Mouse (Mus musculus): ENCODE measurements around the gene Sf3a3. TPM values are rescaled to one million over a fixed set of nuclear protein-coding genes. Genes with fewer than 3 reads are reported as not detected.
A peak's percentile ranks its signal among the peaks of the same experiment; 100 is the strongest.

Sf3a3 gene
- total and polyA plus RNA-seq, 2 experiments: 6.6 to 12.1 TPM

DNA sequence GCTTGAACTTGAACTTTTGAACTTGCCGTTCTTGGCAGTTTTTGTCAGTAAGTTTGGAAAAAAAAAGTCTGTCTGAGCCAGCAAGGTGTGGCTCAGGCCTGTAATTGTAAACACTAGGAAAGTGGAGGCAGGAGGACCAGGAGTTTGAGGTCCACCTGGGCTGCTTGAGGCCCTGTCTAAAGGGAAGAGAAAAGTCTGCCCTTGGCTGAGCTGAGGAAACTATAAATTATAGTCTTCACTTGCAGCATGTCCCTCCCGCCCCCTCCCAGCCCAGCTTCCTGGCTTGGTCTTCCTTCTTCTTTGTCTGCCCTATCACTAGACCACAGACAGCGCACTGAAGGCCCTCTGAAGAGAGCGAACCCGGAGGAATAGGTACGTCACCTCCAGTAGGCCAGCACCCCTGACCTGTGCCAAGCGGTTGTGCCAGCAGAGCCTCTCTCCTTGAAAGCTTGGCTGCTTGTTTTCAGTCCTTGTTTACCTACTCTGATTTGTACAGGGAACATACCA is 44.8 kb downstream of the Sf3a3 start:
- Histone ChIP-seq H3K4me1 (ENCODE audit: control insufficient read depth, insufficient read depth, low read length) (peaks cover 13% of the 10 kb centered on the region), H3K79me2 (ENCODE audit: control insufficient read depth, insufficient read depth, low read length) (peaks cover 43% of the 10 kb centered on the region), H3K9ac (ENCODE audit: low read depth, low read length) (peak overlapping the region; percentile 10; the same call in 1 of the 2 replicates), H3K27ac (replicated peaks; ENCODE audit: insufficient read depth, low read depth, low read length) (peak overlapping the region; percentile 83), H3K27me3 (ENCODE audit: control insufficient read depth, insufficient read depth, low read length) (no peaks in the 10 kb centered on the region), H3K4me3 (ENCODE audit: insufficient read depth, low read depth, low read length) (no peak overlapping the region), H3K36me3 (ENCODE audit: control insufficient read depth, insufficient read depth, low read length) (no peaks in the 10 kb centered on the region)
- TF ChIP-seq POLR2A (IDR thresholded peaks at IDR 0.05; ENCODE audit: extremely low read depth, insufficient read depth, low read length) (no peak), CTCF (IDR thresholded peaks at IDR 0.05; ENCODE audit: low read depth, low read length) (no peak)
- peak; percentile 95 for DNase-seq (ENCODE audit: extremely low read depth, low read depth, low spot score)
- 14% methylated on average over 7 of the region's 7 CpGs for WGBS

DNA sequence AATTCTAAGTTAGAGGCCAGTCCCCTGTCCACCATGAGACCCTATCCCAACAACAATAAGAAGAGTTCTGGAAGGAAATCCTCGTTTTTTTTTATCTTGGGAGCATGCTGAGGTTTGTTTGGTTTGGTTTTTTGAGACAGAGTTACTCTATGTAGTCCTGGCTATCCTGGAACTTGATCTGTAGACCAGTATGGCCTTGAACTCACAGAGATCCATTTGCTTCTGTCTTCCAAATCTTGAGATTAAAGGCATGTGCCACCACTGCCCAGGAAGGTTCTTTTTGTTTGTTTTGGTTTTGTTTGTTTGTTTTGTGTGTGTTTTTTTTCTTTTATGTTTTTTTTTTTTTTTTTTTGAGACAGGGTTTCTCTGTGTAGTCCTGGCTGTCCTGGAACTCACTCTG is 46.6 kb downstream of the Sf3a3 start:
- peak; percentile 53 for DNase-seq (ENCODE audit: extremely low read depth, low read depth, low spot score)
- H3K9ac ChIP-seq (ENCODE audit: low read depth, low read length): no peak overlapping the region
- peaks cover 25% of the 10 kb centered on the region for H3K4me1 ChIP-seq (ENCODE audit: control insufficient read depth, insufficient read depth, low read length)
- peak overlapping the region; percentile 25; the same call in 1 of the 2 replicates for H3K27ac ChIP-seq (replicated peaks; ENCODE audit: insufficient read depth, low read depth, low read length)
- H3K36me3 ChIP-seq (ENCODE audit: control insufficient read depth, insufficient read depth, low read length): no peaks in the 10 kb centered on the region
- H3K4me3 ChIP-seq (ENCODE audit: insufficient read depth, low read depth, low read length): no peak overlapping the region
- WGBS: 29% methylated on average over 1 of the region's 1 CpGs
- TF ChIP-seq POLR2A (IDR thresholded peaks at IDR 0.05; ENCODE audit: extremely low read depth, insufficient read depth, low read length) (no peak), CTCF (IDR thresholded peaks at IDR 0.05; ENCODE audit: low read depth, low read length) (no peak)
- H3K27me3 ChIP-seq (ENCODE audit: control insufficient read depth, insufficient read depth, low read length): no peaks in the 10 kb centered on the region
- H3K79me2 ChIP-seq (ENCODE audit: control insufficient read depth, insufficient read depth, low read length): peaks cover 40% of the 10 kb centered on the region

DNA sequence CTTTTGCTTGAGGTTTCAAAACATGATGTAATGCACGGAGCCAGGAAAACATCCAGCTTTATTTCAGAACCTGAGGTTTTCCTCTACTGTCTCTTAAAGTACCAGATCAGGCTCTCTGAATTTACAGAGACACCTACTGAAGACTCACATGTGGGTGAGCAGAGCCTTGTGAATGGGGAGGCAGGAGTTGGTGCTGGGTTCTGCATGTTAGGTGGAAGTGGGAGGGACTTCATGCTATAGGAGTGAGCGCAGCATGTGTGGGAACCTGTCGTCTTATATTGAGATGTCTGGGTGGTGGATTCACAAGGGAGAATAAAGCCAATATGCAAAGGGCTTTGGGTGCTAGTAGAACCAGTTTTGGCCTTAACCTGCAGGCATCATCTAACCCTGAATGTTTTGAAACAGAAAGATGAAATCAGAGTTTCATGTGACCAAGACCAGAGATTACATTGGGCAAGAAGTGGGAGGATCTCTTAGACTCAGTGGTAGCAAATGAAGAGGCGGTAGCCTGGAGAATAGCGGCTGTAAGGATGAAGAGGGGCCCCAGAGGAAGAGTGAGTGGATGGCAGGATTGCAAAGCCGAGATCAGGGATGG is 48.4 kb downstream of the Sf3a3 start:
- Histone ChIP-seq H3K36me3 (ENCODE audit: control insufficient read depth, insufficient read depth, low read length) (no peaks in the 10 kb centered on the region), H3K27me3 (ENCODE audit: control insufficient read depth, insufficient read depth, low read length) (no peaks in the 10 kb centered on the region), H3K27ac (replicated peaks; ENCODE audit: insufficient read depth, low read depth, low read length) (peak overlapping the region; percentile 20; the same call in 1 of the 2 replicates), H3K4me3 (ENCODE audit: insufficient read depth, low read depth, low read length) (no peak overlapping the region), H3K79me2 (ENCODE audit: control insufficient read depth, insufficient read depth, low read length) (peaks cover 42% of the 10 kb centered on the region), H3K9ac (ENCODE audit: low read depth, low read length) (no peak overlapping the region), H3K4me1 (ENCODE audit: control insufficient read depth, insufficient read depth, low read length) (peaks cover 33% of the 10 kb centered on the region)
- WGBS: 84% methylated on average over 6 of the region's 6 CpGs
- DNase-seq (ENCODE audit: extremely low read depth, low read depth, low spot score): peak; percentile 72
- no peak for TF ChIP-seq POLR2A (IDR thresholded peaks at IDR 0.05; ENCODE audit: extremely low read depth, insufficient read depth, low read length)
- TF ChIP-seq CTCF (IDR thresholded peaks at IDR 0.05; ENCODE audit: low read depth, low read length): no peak

DNA sequence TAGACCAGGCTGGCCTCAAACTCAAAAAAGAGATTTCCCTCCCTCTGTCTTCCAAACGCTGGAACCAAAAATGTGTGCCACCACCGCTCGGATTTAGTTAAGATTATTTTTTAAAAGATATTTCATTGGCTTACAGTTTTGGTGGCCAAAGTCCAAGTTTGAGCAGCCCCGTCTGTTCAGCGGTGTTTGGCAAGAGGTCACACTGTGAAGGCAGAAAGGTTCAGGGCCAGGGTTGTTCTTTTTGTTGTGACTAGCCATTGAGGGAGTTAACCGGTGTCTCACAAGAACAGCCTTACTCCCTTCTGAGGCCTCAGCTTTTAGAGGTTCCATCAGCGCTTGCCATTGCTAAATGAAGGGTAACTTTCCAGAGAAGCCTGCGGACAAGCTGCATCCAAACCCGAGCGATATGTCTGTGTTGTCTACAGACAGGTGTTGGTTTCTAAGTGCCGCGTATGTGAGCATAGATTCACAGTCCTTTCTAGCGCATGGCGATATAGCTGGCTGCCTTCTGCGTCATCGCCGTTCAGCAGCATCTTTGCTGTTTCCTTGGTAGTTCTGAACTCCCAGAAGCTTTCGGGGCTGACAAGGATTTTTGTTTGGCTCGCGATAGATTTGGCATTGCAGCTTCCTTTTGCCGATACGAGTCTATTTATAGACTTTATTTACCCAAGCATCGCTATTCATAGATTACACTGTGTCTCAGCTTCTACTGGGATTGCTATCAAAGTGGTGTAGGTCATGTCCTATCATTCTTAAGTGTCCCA is 51.4 kb downstream of the Sf3a3 start:
- peak overlapping the region; percentile 2; the same call in 1 of the 2 replicates for H3K4me3 ChIP-seq (ENCODE audit: insufficient read depth, low read depth, low read length)
- no peaks in the 10 kb centered on the region for H3K27me3 ChIP-seq (ENCODE audit: control insufficient read depth, insufficient read depth, low read length)
- H3K27ac ChIP-seq (replicated peaks; ENCODE audit: insufficient read depth, low read depth, low read length): peak overlapping the region; percentile 92
- TF ChIP-seq CTCF (IDR thresholded peaks at IDR 0.05; ENCODE audit: low read depth, low read length): no peak
- no peak for TF ChIP-seq POLR2A (IDR thresholded peaks at IDR 0.05; ENCODE audit: extremely low read depth, insufficient read depth, low read length)
- peak; percentile 86 for DNase-seq (ENCODE audit: extremely low read depth, low read depth, low spot score)
- H3K4me1 ChIP-seq (ENCODE audit: control insufficient read depth, insufficient read depth, low read length): peaks cover 26% of the 10 kb centered on the region
- H3K79me2 ChIP-seq (ENCODE audit: control insufficient read depth, insufficient read depth, low read length): peaks cover 66% of the 10 kb centered on the region
- H3K9ac ChIP-seq (ENCODE audit: low read depth, low read length): peak overlapping the region; percentile 41
- 6% methylated on average over 23 of the region's 23 CpGs for WGBS
- H3K36me3 ChIP-seq (ENCODE audit: control insufficient read depth, insufficient read depth, low read length): no peaks in the 10 kb centered on the region

DNA sequence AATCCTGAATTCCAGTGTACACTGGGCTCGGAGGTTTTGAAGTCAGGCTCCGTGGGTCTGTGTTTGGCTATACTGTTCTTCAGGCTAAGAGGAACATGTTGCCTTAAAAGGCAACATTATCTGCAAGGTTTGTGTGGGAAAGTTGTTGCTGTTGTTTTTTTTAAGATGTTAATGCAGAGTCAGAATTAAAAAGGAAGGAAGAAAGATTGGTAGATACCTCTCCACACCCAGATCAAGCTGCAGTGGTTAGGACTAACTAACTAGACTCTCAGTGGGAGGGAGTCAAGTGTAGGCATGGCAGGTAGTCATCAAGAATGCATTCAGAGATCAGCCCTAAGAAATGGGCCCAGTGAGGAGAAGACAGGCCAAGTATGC is 52.0 kb downstream of the Sf3a3 start:
- no peak for TF ChIP-seq CTCF (IDR thresholded peaks at IDR 0.05; ENCODE audit: low read depth, low read length)
- TF ChIP-seq POLR2A (IDR thresholded peaks at IDR 0.05; ENCODE audit: extremely low read depth, insufficient read depth, low read length): no peak
- Histone ChIP-seq H3K27me3 (ENCODE audit: control insufficient read depth, insufficient read depth, low read length) (no peaks in the 10 kb centered on the region), H3K9ac (ENCODE audit: low read depth, low read length) (no peak overlapping the region), H3K27ac (replicated peaks; ENCODE audit: insufficient read depth, low read depth, low read length) (peak overlapping the region; percentile 92), H3K79me2 (ENCODE audit: control insufficient read depth, insufficient read depth, low read length) (peaks cover 64% of the 10 kb centered on the region), H3K36me3 (ENCODE audit: control insufficient read depth, insufficient read depth, low read length) (no peaks in the 10 kb centered on the region), H3K4me1 (ENCODE audit: control insufficient read depth, insufficient read depth, low read length) (peaks cover 23% of the 10 kb centered on the region), H3K4me3 (ENCODE audit: insufficient read depth, low read depth, low read length) (no peak overlapping the region)
- DNase-seq (ENCODE audit: extremely low read depth, low read depth, low spot score): no peak
- 10% methylated on average over 2 of the region's 2 CpGs for WGBS

Data from liver, adult 2 months (tissue).